21 mouse cellular contexts compared by ENCODE assay signal in the genomic region with DNA sequence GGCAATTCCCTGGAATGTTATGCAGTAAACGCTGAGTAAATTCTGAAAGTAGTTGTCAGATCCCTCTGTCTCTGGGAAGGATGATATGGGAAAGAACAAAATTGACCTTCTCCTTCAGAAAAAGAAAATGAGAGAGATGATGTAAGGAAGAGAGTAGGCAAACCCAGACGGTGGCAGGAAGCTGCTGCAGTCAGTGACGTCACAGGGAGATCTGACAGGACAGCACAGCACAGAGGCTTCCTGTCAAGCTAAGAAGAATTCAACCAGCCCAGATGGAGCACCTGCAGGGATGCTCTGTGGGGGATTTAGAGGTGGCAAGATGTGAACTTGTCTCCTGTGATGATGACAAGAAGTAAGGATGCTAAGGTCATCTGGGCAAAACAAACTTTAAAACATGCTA.
A peak's percentile ranks its signal among the peaks of the same experiment; 100 is the strongest.
DNase-seq lines count a peak whose midpoint lies in the region; ATAC-seq and TF ChIP-seq lines count a peak whose summit lies in the region.
"Had no signal": no experiment of that assay in that cellular context is flagged by ENCODE, and none has a peak within 500 bp of the region (broad histone marks: within the 10 kb centered on the region; RNA-seq: fewer than 3 reads in every experiment).

No protein-coding gene starts in this region.

- H3K9me3 ChIP-seq in midbrain, embryonic 16.5 days (replicated peaks; ENCODE audit: control insufficient read depth, low read length, poor library complexity, severe bottlenecking): no peaks in the 10 kb centered on the region
- H3K9me3 ChIP-seq in intestine, postnatal 0 days (ENCODE audit: control insufficient read depth): no peaks in the 10 kb centered on the region
- H3K9me3 ChIP-seq: embryonic facial prominence, embryonic 12.5 days; forebrain, embryonic 13.5 days; G1E; intestine, embryonic 15.5 days; midbrain, embryonic 13.5 days; neural tube, embryonic 15.5 days; stomach, embryonic 15.5 days had no signal

- H3K4me3 ChIP-seq in midbrain, embryonic 16.5 days (ENCODE audit: low read depth, low read length): no peak overlapping the region
- H3K4me3 ChIP-seq in intestine, postnatal 0 days (ENCODE audit: low read depth, low read length): no peak overlapping the region
- H3K4me3 ChIP-seq: embryonic facial prominence, embryonic 12.5 days; erythroblast, embryonic 14.5 days; forebrain, embryonic 13.5 days; intestine, embryonic 15.5 days; midbrain, embryonic 13.5 days; myocyte; neural tube, embryonic 15.5 days; stomach, embryonic 15.5 days had no signal

- H3K36me3 ChIP-seq in midbrain, embryonic 16.5 days (ENCODE audit: control insufficient read depth, insufficient read depth, low read length): no peaks in the 10 kb centered on the region
- no peaks in the 10 kb centered on the region for H3K36me3 ChIP-seq in intestine, postnatal 0 days (ENCODE audit: control insufficient read depth, insufficient read depth)
- H3K36me3 ChIP-seq: embryonic facial prominence, embryonic 12.5 days; G1E; intestine, embryonic 15.5 days; midbrain, embryonic 13.5 days; neural tube, embryonic 15.5 days; stomach, embryonic 15.5 days had no signal

- DNase-seq in CD4-positive helper T cell, adult 2 months (ENCODE audit: low read depth, low spot score): peak; percentile 70
- DNase-seq in CD8-positive naive resting alpha-beta T cell, adult 2 months (ENCODE audit: low read depth in 2 of 2, low spot score in 2 of 2): peak; percentile 4 to 20
- peak; percentile 12 for DNase-seq in cerebellum, adult 9-11 months
- DNase-seq in heart, postnatal 10 days: no peak
- DNase-seq in gastrocnemius, postnatal 4 days (ENCODE audit: low spot score in 2 of 2): no peak
- DNase-seq: adrenal gland, postnatal 25 days; B cell, adult 2 months; gastrocnemius, postnatal 25 days had no signal

- no peak overlapping the region for H3K9ac ChIP-seq in midbrain, embryonic 16.5 days (ENCODE audit: low read depth, low read length)
- H3K9ac ChIP-seq in intestine, postnatal 0 days (ENCODE audit: low read depth, low read length): no peak overlapping the region
- H3K9ac ChIP-seq: embryonic facial prominence, embryonic 12.5 days; forebrain, embryonic 13.5 days; intestine, embryonic 15.5 days; liver, embryonic 14.5 days; midbrain, embryonic 13.5 days; neural tube, embryonic 15.5 days; stomach, embryonic 15.5 days had no signal

- TF ChIP-seq CTCF in intestine, postnatal 0 days (IDR thresholded peaks at IDR 0.05; ENCODE audit: low read depth): no peak

- no peaks in the 10 kb centered on the region for H3K4me1 ChIP-seq in midbrain, embryonic 16.5 days (ENCODE audit: control insufficient read depth, insufficient read depth, low read length)
- H3K4me1 ChIP-seq in intestine, postnatal 0 days (replicated peaks; ENCODE audit: control insufficient read depth, insufficient read depth, low read length): no peaks in the 10 kb centered on the region
- H3K4me1 ChIP-seq: embryonic facial prominence, embryonic 12.5 days; intestine, embryonic 15.5 days; neural tube, embryonic 15.5 days; stomach, embryonic 15.5 days had no signal

- ATAC-seq in inflammation-experienced regulatory T-cells, adult 6 months: peak; percentile 68
- ATAC-seq in midbrain, embryonic 16.5 days: no peak
- no peak for ATAC-seq in intestine, postnatal 0 days
- ATAC-seq: forebrain, embryonic 13.5 days; intestine, embryonic 15.5 days; midbrain, embryonic 13.5 days had no signal

- H3K27me3 ChIP-seq in midbrain, embryonic 16.5 days (ENCODE audit: control insufficient read depth, insufficient read depth, low read depth, low read length): no peaks in the 10 kb centered on the region
- H3K27me3 ChIP-seq in intestine, postnatal 0 days (replicated peaks; ENCODE audit: control insufficient read depth, insufficient read depth, low read length): no peaks in the 10 kb centered on the region
- H3K27me3 ChIP-seq: forebrain, embryonic 13.5 days; intestine, embryonic 15.5 days; midbrain, embryonic 13.5 days; neural tube, embryonic 15.5 days; stomach, embryonic 15.5 days had no signal

- H3K27ac ChIP-seq in midbrain, embryonic 16.5 days (ENCODE audit: low read length): no peak overlapping the region
- H3K27ac ChIP-seq in intestine, postnatal 0 days (ENCODE audit: low read depth, low read length): no peak overlapping the region
- H3K27ac ChIP-seq: embryonic facial prominence, embryonic 12.5 days; forebrain, embryonic 13.5 days; intestine, embryonic 15.5 days; liver, embryonic 14.5 days; midbrain, embryonic 13.5 days; neural tube, embryonic 15.5 days; stomach, embryonic 15.5 days had no signal

- 58% methylated on average over 3 of the region's 3 CpGs for WGBS in midbrain, embryonic 16.5 days
- 36% methylated on average over 3 of the region's 3 CpGs for WGBS in intestine, postnatal 0 days

- intact Hi-C loops in heart, postnatal 10 days (cut with DNase I): no loop called here

- H3K4me2 ChIP-seq in midbrain, embryonic 16.5 days (ENCODE audit: low read length): no peak overlapping the region
- no peak overlapping the region for H3K4me2 ChIP-seq in intestine, postnatal 0 days (replicated peaks; ENCODE audit: low read depth)
- H3K4me2 ChIP-seq: embryonic facial prominence, embryonic 12.5 days; forebrain, embryonic 13.5 days; intestine, embryonic 15.5 days; midbrain, embryonic 13.5 days; neural tube, embryonic 15.5 days; stomach, embryonic 15.5 days had no signal

Comparison
In these comparisons a context has a peak if more than half of its experiments do, and no peak if none do; other contexts are left out.
1. DNase-seq: peak in CD4-positive helper T cell, adult 2 months (single experiment), CD8-positive naive resting alpha-beta T cell, adult 2 months (2 of 2) and cerebellum, adult 9-11 months (single experiment); none in heart, postnatal 10 days (0 of 2) and gastrocnemius, postnatal 4 days (0 of 2).